Mouse (Mus musculus) thymus, adult 2 months (tissue): ENCODE measurements around the gene Asb10.

Experiments
- CTCF ChIP-seq: fragments of 200-500 bp; IDR thresholded peaks from 2 replicates; pipeline ENCODE4 v1.5.1; 2012; ENCODE audit warnings: mild to moderate bottlenecking, control low read depth, low read length, moderate library complexity, borderline replicate concordance; ENCODE audit not compliant: control insufficient read depth, poor library complexity, insufficient read depth; ENCODE audit errors: extremely low read depth
- POLR2A ChIP-seq: fragments of 200-500 bp; IDR thresholded peaks from 2 replicates; pipeline ENCODE4 v1.6.1; 2012; ENCODE audit warnings: mild to moderate bottlenecking, low read length, control low read depth, moderate library complexity; ENCODE audit not compliant: control insufficient read depth, poor library complexity, insufficient read depth; ENCODE audit errors: extremely low read depth

DNA sequence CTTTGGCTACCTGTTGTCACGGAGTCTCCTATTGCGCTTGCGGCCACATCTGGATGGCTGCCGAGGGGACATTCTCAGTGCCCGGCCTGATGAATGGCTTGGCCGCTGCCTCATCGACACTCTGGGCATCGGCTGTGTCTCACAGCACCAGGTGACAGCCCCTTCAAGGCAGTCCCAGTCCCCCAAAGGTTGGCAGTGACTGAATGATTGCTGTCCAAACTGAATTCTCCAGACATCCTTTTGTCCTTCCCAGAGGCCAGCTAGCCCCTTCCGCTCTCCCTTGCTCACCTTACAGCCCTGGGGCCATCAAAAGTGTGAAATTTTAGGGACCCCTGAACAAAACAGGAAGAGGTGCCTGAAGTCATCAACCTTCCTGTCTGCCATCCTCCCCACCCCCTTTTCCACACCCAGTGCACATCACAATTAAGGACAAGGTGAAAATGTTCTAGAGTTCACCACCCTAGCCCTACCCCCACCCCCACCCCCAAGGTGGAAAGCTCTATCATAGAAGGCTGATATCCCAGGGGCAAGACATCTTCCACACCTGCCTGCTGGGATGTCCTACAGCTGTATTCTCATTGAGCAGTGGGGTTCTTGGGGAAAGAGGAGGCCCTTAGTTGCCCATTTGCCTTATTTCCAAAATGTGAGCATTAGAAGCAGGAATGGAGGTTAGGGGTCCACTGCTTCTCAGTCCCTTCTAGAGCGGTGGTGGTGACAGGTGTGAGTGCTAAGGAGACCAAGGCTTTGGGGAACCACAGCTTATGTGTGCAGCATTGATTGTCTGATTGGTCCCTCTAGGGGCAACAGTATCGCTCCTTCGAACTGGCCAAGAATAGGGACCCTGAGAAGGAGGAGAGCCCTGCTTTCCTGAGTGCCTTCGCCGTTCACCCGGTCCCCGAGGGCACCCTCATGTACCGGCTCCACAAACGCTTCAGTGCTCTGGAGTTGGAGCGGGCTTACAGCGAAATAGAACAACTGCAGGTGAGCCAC lies 49.0 kb upstream of the Asb10 start:
- TF ChIP-seq POLR2A (no peak), CTCF (no peak)
